Mouse (Mus musculus) liver, embryonic 11.5 days (tissue): ENCODE measurements around the gene Timm10. TPM values are rescaled to one million over a fixed set of nuclear protein-coding genes. Genes with fewer than 3 reads are reported as not detected.
"Not testable (repeated sequence)": the region's sequence is repeated elsewhere in the genome, so short reads cannot be mapped to it uniquely, and the experiment has no call there.

ENCODE experiments used
- ATAC-seq: fragments of 200-750 bp; cut with Nextera tagmentation; replicated peaks from 2 replicates; pipeline ENCODE4 v1.8.0; 2017; ENCODE audit warnings: moderate number of reproducible peaks, mild to moderate bottlenecking, moderate TSS enrichment, moderate library complexity; ENCODE audit not compliant: low FRiP score
- DNase-seq: peaks from one replicate; pipeline ENCODE4 v3.0.0-alpha.2; 2017; ENCODE audit warnings: low spot score
- H3K27ac ChIP-seq: fragments of 300-500 bp; sonication (generic); 2 replicates; pipeline ENCODE4 v1.5.1; 2014; ENCODE audit warnings: mild to moderate bottlenecking, low read depth, low read length, control low read depth
- H3K27me3 ChIP-seq: fragments of 300-500 bp; sonication (generic); replicated peaks from 2 replicates; pipeline ENCODE4 v1.6.1; 2014; ENCODE audit warnings: low read length, mixed read lengths; ENCODE audit not compliant: control insufficient read depth, insufficient read depth
- H3K36me3 ChIP-seq: fragments of 300-500 bp; sonication (generic); 2 replicates; pipeline ENCODE4 v1.6.1; 2014; ENCODE audit warnings: mild to moderate bottlenecking, low read length, moderate library complexity, mixed read lengths; ENCODE audit not compliant: control insufficient read depth, insufficient read depth
- H3K4me1 ChIP-seq: fragments of 300-500 bp; sonication (generic); replicated peaks from 2 replicates; pipeline ENCODE4 v1.6.1; 2014; ENCODE audit warnings: low read length, mixed read lengths; ENCODE audit not compliant: control insufficient read depth, insufficient read depth
- H3K4me2 ChIP-seq: fragments of 300-500 bp; sonication (generic); 2 replicates; pipeline ENCODE4 v1.6.1; 2014; ENCODE audit warnings: mild to moderate bottlenecking, control low read depth, moderate library complexity
- H3K4me3 ChIP-seq: fragments of 300-500 bp; sonication (generic); 2 replicates; pipeline ENCODE4 v1.5.1; 2014; ENCODE audit warnings: low read depth, low read length, control low read depth
- H3K9ac ChIP-seq: fragments of 300-500 bp; sonication (generic); 2 replicates; pipeline ENCODE4 v1.6.1; 2014; ENCODE audit warnings: low read depth, low read length, control low read depth
- H3K9me3 ChIP-seq: fragments of 300-500 bp; sonication (generic); 2 replicates; pipeline ENCODE4 v1.6.1; 2016; ENCODE audit warnings: low read length, inconsistent platforms, mixed read lengths; ENCODE audit not compliant: control insufficient read depth
- WGBS: fragments of 180-500 bp; shearing (Covaris S2); extraction: QIAGEN DNeasy Blood & Tissue Kit; methylation state at CpG from one replicate; pipeline ENCODE4 v1.1.7; 2014; 5-methylcytosine and 5-hydroxymethylcytosine counted together
- polyA plus RNA-seq: library from polyadenylated mRNA; unstranded; fragments of >200 nt; fragmentation: Nextera tagmentation; extraction: Ambion mirVana; gene quantifications from 2 replicates; pipeline ENCODE4 v1.2.1, GENCODE M21; 2014

Gene Timm10
- polyA plus RNA-seq, 1 experiment from 2014 or later: 84.3 TPM

GRCm38 (mm10) chr2:84793154-84793553, 33.6 kb upstream of the Timm10 start:
- H3K4me1 ChIP-seq: peaks cover 12% of the 10 kb centered on the region
- peaks cover 3% of the 10 kb centered on the region; the same call in 1 of the 2 replicates for H3K9me3 ChIP-seq
- peak; percentile 78 for ATAC-seq
- H3K36me3 ChIP-seq: no peaks in the 10 kb centered on the region
- peaks cover 3% of the 10 kb centered on the region; the same call in 1 of the 2 replicates for H3K27me3 ChIP-seq
- 63% methylated on average over 3 of the region's 3 CpGs for WGBS
- DNase-seq: no peak
- no peak overlapping the region for H3K4me3 ChIP-seq
- H3K9ac ChIP-seq: no peak overlapping the region
- no peak overlapping the region for H3K4me2 ChIP-seq
- no peak overlapping the region for H3K27ac ChIP-seq

- Histone ChIP-seq H3K9ac (no peak overlapping the region), H3K36me3 (no peaks in the 10 kb centered on the region), H3K27ac (no peak overlapping the region), H3K4me1 (peaks cover 14% of the 10 kb centered on the region), H3K27me3 (peaks cover 3% of the 10 kb centered on the region; the same call in 1 of the 2 replicates), H3K9me3 (peaks cover 3% of the 10 kb centered on the region; the same call in 1 of the 2 replicates), H3K4me3 (no peak overlapping the region), H3K4me2 (no peak overlapping the region)
- WGBS: 55% methylated on average over 3 of the region's 3 CpGs
- ATAC-seq: no peak
- DNase-seq: no peak
Measured at GRCm38 (mm10) chr2:84793871-84794270, 32.9 kb upstream of the Timm10 start.

GRCm38 (mm10) chr2:84797833-84798492, 28.8 kb upstream of the Timm10 start:
- ATAC-seq: peak; percentile 58
- H3K4me1 ChIP-seq: peaks cover 18% of the 10 kb centered on the region
- H3K9ac ChIP-seq: peak overlapping the region; percentile 75
- peak; percentile 69 for DNase-seq
- H3K4me3 ChIP-seq: peak overlapping the region; percentile 77
- peak overlapping the region; percentile 93 for H3K4me2 ChIP-seq
- peaks cover 3% of the 10 kb centered on the region; the same call in 1 of the 2 replicates for H3K9me3 ChIP-seq
- H3K36me3 ChIP-seq: no peaks in the 10 kb centered on the region
- H3K27ac ChIP-seq: peak overlapping the region; percentile 84
- H3K27me3 ChIP-seq: no peaks in the 10 kb centered on the region
- WGBS: 10% methylated on average over 13 of the region's 13 CpGs

- Histone ChIP-seq H3K4me2 (peak within 1 kb of the TSS; percentile 93), H3K27me3 (no peaks in the 10 kb centered on the region), H3K27ac (peak within 1 kb of the TSS; percentile 84), H3K4me3 (peak within 1 kb of the TSS; percentile 77), H3K9ac (peak within 1 kb of the TSS; percentile 75), H3K4me1 (peaks cover 15% of the 10 kb centered on the region; the same call in 1 of the 2 replicates), H3K9me3 (peaks cover 3% of the 10 kb centered on the region; the same call in 1 of the 2 replicates), H3K36me3 (no peaks in the 10 kb centered on the region)
- peak; percentile 92 for ATAC-seq
- DNase-seq: peak; percentile 81
- under 1% methylated on average over 21 of the region's 21 CpGs for WGBS
Measured at GRCm38 (mm10) chr2:84798493-84798921, 28.3 kb upstream of the Timm10 start, which contains the start of gene Ube2l6. TSS of gene Ube2l6 (plus strand) at chr2:84798828.

- Histone ChIP-seq H3K27me3 (no peaks in the 10 kb centered on the region), H3K9me3 (peaks cover 3% of the 10 kb centered on the region; the same call in 1 of the 2 replicates), H3K4me3 (peak overlapping the region; percentile 77), H3K4me2 (peak overlapping the region; percentile 93), H3K36me3 (no peaks in the 10 kb centered on the region), H3K4me1 (peaks cover 13% of the 10 kb centered on the region; the same call in 1 of the 2 replicates), H3K27ac (peak overlapping the region; percentile 84), H3K9ac (peak overlapping the region; percentile 75)
- under 1% methylated on average over 16 of the region's 16 CpGs for WGBS
- DNase-seq (peak; percentile 53), ATAC-seq (peak; percentile 61)
Measured at GRCm38 (mm10) chr2:84799041-84799561, 27.7 kb upstream of the Timm10 start.

GRCm38 (mm10) chr2:84800304-84800703, 26.5 kb upstream of the Timm10 start:
- H3K9ac ChIP-seq: 0 out of 2 replicates have a peak overlapping the region, but pooled peaks have one; percentile 31
- WGBS: 52% methylated on average over 4 of the region's 4 CpGs
- DNase-seq: no peak
- peaks cover 3% of the 10 kb centered on the region; the same call in 1 of the 2 replicates for H3K9me3 ChIP-seq
- ATAC-seq: no peak
- H3K4me3 ChIP-seq: peak overlapping the region; percentile 77
- H3K27ac ChIP-seq: no peak overlapping the region
- H3K36me3 ChIP-seq: peaks cover 3% of the 10 kb centered on the region; the same call in 1 of the 2 replicates
- no peaks in the 10 kb centered on the region for H3K27me3 ChIP-seq
- peaks cover 13% of the 10 kb centered on the region; the same call in 1 of the 2 replicates for H3K4me1 ChIP-seq
- peak overlapping the region; percentile 93 for H3K4me2 ChIP-seq

GRCm38 (mm10) chr2:84801223-84801622, 25.6 kb upstream of the Timm10 start:
- not testable (repeated sequence) for H3K4me3 ChIP-seq, DNase-seq, H3K4me2 ChIP-seq, H3K27ac ChIP-seq, H3K36me3 ChIP-seq, ATAC-seq, H3K9ac ChIP-seq, H3K27me3 ChIP-seq, H3K9me3 ChIP-seq
- peaks cover 13% of the 10 kb centered on the region; the same call in 1 of the 2 replicates for H3K4me1 ChIP-seq
- WGBS: 79% methylated on average over 5 of the region's 5 CpGs

GRCm38 (mm10) chr2:84803963-84804362, 22.8 kb upstream of the Timm10 start:
- Histone ChIP-seq H3K36me3 (peaks cover 3% of the 10 kb centered on the region; the same call in 1 of the 2 replicates), H3K4me3 (no peak overlapping the region), H3K27ac (no peak overlapping the region), H3K9me3 (no peaks in the 10 kb centered on the region), H3K27me3 (no peaks in the 10 kb centered on the region), H3K4me1 (peaks cover 4% of the 10 kb centered on the region; the same call in 1 of the 2 replicates), H3K4me2 (no peak overlapping the region), H3K9ac (no peak overlapping the region)
- WGBS: 87% methylated on average over 7 of the region's 7 CpGs
- ATAC-seq (no peak), DNase-seq (no peak)
